Mouse (Mus musculus): ENCODE results near the gene Olfr1380. TPM values are rescaled to one million over a fixed set of nuclear protein-coding genes. Genes with fewer than 3 reads are reported as not detected.

Olfr1380 gene
- under 1 TPM in 1 of 2 experiments, not detected in 1; 0.18 TPM for polyA plus RNA-seq (2017; shearing (Covaris generic))

GRCm38 (mm10) chr11:49556578-49556977, at the start of gene Olfr1380:
TSS of gene Olfr1380 (plus strand) at chr11:49556878.

GRCm38 (mm10) chr11:49519348-49519747, 37.3 kb upstream of the Olfr1380 start, which contains the start of gene Olfr1383:
TSS of gene Olfr1383 (plus strand) at chr11:49519648.

GRCm38 (mm10) chr11:49527947-49528346, 28.7 kb upstream of the Olfr1380 start, which contains the start of gene Olfr1382:
TSS of gene Olfr1382 (plus strand) at chr11:49528247.

GRCm38 (mm10) chr11:49543149-49543548, 13.5 kb upstream of the Olfr1380 start, which contains the start of gene Olfr1381:
TSS of gene Olfr1381 (plus strand) at chr11:49543449.

GRCm38 (mm10) chr11:49608938-49609867, 52.5 kb downstream of the Olfr1380 start, which contains the start of gene Flt4:
TSS of gene Flt4 (plus strand) at chr11:49609263.

Other genes with a start within 250 kb of the Olfr1380 start
- gene Olfr1391, start 234.1 kb upstream of the Olfr1380 start, polyA plus RNA-seq (2017; shearing (Covaris generic)): not detected
- gene Olfr1390, start 221.7 kb upstream of the Olfr1380 start, polyA plus RNA-seq (2017; shearing (Covaris generic)): under 1 TPM in 1 of 2 experiments, not detected in 1; 0.61 TPM
- 1 to 10 TPM in 1 of 2 experiments, not detected in 1; 1.2 TPM for gene Olfr1389, start 133.8 kb upstream of the Olfr1380 start, polyA plus RNA-seq (2017; shearing (Covaris generic))
- gene Olfr1388, start 120.3 kb upstream of the Olfr1380 start, polyA plus RNA-seq (2017; shearing (Covaris generic)): under 1 TPM in 1 of 2 experiments, not detected in 1; 0.31 TPM
- gene Olfr1387, start 101.5 kb upstream of the Olfr1380 start, polyA plus RNA-seq (2017; shearing (Covaris generic)): under 1 TPM in 1 of 2 experiments, not detected in 1; 0.28 TPM
- gene Olfr1386, start 91.8 kb upstream of the Olfr1380 start, polyA plus RNA-seq (2017; shearing (Covaris generic)): under 1 TPM in 1 of 2 experiments, not detected in 1; 0.46 TPM
- gene Olfr1385, start 67.8 kb upstream of the Olfr1380 start, polyA plus RNA-seq (2017; shearing (Covaris generic)): under 1 TPM; 0.12 to 0.84 TPM
- gene Olfr1384, start 50.2 kb upstream of the Olfr1380 start, polyA plus RNA-seq (2017; shearing (Covaris generic)): under 1 TPM in 1 of 2 experiments, not detected in 1; 0.27 TPM
- gene Olfr1383, start 37.2 kb upstream of the Olfr1380 start, polyA plus RNA-seq (2017; shearing (Covaris generic)): not detected
- gene Olfr1382, start 28.6 kb upstream of the Olfr1380 start, polyA plus RNA-seq (2017; shearing (Covaris generic)): under 1 TPM in 1 of 2 experiments, not detected in 1; 0.09 TPM
- gene Olfr1381, start 13.4 kb upstream of the Olfr1380 start, polyA plus RNA-seq (2017; shearing (Covaris generic)): under 1 TPM in 1 of 2 experiments, not detected in 1; 0.22 TPM
- gene Flt4, start 52.4 kb downstream of the Olfr1380 start, polyA plus RNA-seq (2017; shearing (Covaris generic)): under 1 TPM in 1 of 2 experiments, not detected in 1; 0.20 TPM
- not detected for gene Scgb3a1, start 106.7 kb downstream of the Olfr1380 start, polyA plus RNA-seq (2017; shearing (Covaris generic))
- 10 to 100 TPM; 63.4 to 75.4 TPM for gene Cnot6, start 155.8 kb downstream of the Olfr1380 start, polyA plus RNA-seq (2017; shearing (Covaris generic))
- 1 to 10 TPM in 1 of 2 experiments, under 1 TPM in 1; 0.84 to 1.2 TPM for gene Gfpt2, start 237.3 kb downstream of the Olfr1380 start, polyA plus RNA-seq (2017; shearing (Covaris generic))